Mouse (Mus musculus): Measurements from ENCODE around the gene Trip4.

Trip4 gene

GRCm38 (mm10) chr9:65834628-65835354 is 73.8 kb downstream of the Trip4 start:
- no peak for DNase-seq

- no peak for DNase-seq
Measured at GRCm38 (mm10) chr9:65833640-65834039, 75.0 kb downstream of the Trip4 start.

- DNase-seq: no peak
Measured at GRCm38 (mm10) chr9:65833230-65833629, 75.4 kb downstream of the Trip4 start.

- no peak for DNase-seq
Measured at GRCm38 (mm10) chr9:65832041-65832440, 76.6 kb downstream of the Trip4 start.

- DNase-seq: no peak
Measured at GRCm38 (mm10) chr9:65831164-65831563, 77.4 kb downstream of the Trip4 start.

- no peak for DNase-seq
Measured at GRCm38 (mm10) chr9:65830255-65830654, 78.3 kb downstream of the Trip4 start.

GRCm38 (mm10) chr9:65829410-65829809 is 79.2 kb downstream of the Trip4 start:
- DNase-seq: peak; percentile 54 to 55

- DNase-seq: peak; percentile 5 to 9
Measured at GRCm38 (mm10) chr9:65828511-65828910, 80.1 kb downstream of the Trip4 start.

GRCm38 (mm10) chr9:65828016-65828403 is 80.6 kb downstream of the Trip4 start:
- DNase-seq: no peak

GRCm38 (mm10) chr9:65827344-65828015 is 81.1 kb downstream of the Trip4 start, which contains the start of gene Zfp609:
Zfp609 (minus strand) TSS chr9:65827564.
- peak; percentile 91 for DNase-seq

- peak; percentile 19 to 53 for DNase-seq
Measured at GRCm38 (mm10) chr9:65826588-65827343, 81.8 kb downstream of the Trip4 start.

- peak in 1 of 2 experiments; percentile 2 for DNase-seq
Measured at GRCm38 (mm10) chr9:65826226-65826587, 82.4 kb downstream of the Trip4 start.

GRCm38 (mm10) chr9:65823716-65824462 is 84.7 kb downstream of the Trip4 start:
- no peak for DNase-seq

- no peak for DNase-seq
Measured at GRCm38 (mm10) chr9:65822011-65822410, 86.6 kb downstream of the Trip4 start.

- DNase-seq: no peak
Measured at GRCm38 (mm10) chr9:65820301-65820700, 88.3 kb downstream of the Trip4 start.

- no peak for DNase-seq
Measured at GRCm38 (mm10) chr9:65818402-65818801, 90.2 kb downstream of the Trip4 start.

- no peak for DNase-seq
Measured at GRCm38 (mm10) chr9:65812841-65813240, 95.8 kb downstream of the Trip4 start.

GRCm38 (mm10) chr9:65811784-65812183 is 96.8 kb downstream of the Trip4 start:
- DNase-seq: no peak

- DNase-seq: no peak
Measured at GRCm38 (mm10) chr9:65807818-65808217, 100.8 kb downstream of the Trip4 start.

GRCm38 (mm10) chr9:65807251-65807650 is 101.3 kb downstream of the Trip4 start:
- no peak for DNase-seq

GRCm38 (mm10) chr9:65799770-65800169 is 108.8 kb downstream of the Trip4 start:
- no peak for DNase-seq

GRCm38 (mm10) chr9:65795651-65796050 is 112.9 kb downstream of the Trip4 start:
- DNase-seq: no peak

GRCm38 (mm10) chr9:65794313-65794712 is 114.3 kb downstream of the Trip4 start:
- no peak for DNase-seq
